Mouse (Mus musculus): ENCODE data around the gene Crb3. TPM values are rescaled to one million over a fixed set of nuclear protein-coding genes. Genes with fewer than 3 reads are reported as not detected.
A peak's percentile ranks its signal among the peaks of the same experiment; 100 is the strongest.

The Crb3 gene
- polyA plus RNA-seq (2016; fragmentation: Nextera tagmentation; extraction: Ambion mirVana), result 0.27 and 0.94 TPM in 2 replicates

GRCm38 (mm10) chr17:57058891-57059485 lies at the start of gene Crb3:
Gene Crb3 (plus strand): TSS chr17:57059105.
- Histone ChIP-seq H3K36me3 (peaks cover 21% of the 10 kb centered on the region), H3K4me2 (peak within 1 kb of the TSS; percentile 88), H3K27me3 (replicated peaks) (peaks cover 29% of the 10 kb centered on the region), H3K9me3 (replicated peaks) (no peaks in the 10 kb centered on the region), H3K9ac (peak within 1 kb of the TSS; percentile 90), H3K4me1 (replicated peaks) (peaks cover 30% of the 10 kb centered on the region), H3K4me3 (peak within 1 kb of the TSS; percentile 92), H3K27ac (ENCODE audit: poor library complexity, severe bottlenecking) (peak within 1 kb of the TSS; percentile 40; the same call in 1 of the 2 replicates)
- ATAC-seq (ENCODE audit: insufficient number of reproducible peaks, low FRiP score), result peak; percentile 3; the same call in 1 of the 2 replicates
- WGBS, result 8% methylated on average over 5 of the region's 22 CpGs

- Histone ChIP-seq H3K27ac (ENCODE audit: poor library complexity, severe bottlenecking) (peak overlapping the region; percentile 75), H3K9ac (peak overlapping the region; percentile 87), H3K27me3 (replicated peaks) (no peaks in the 10 kb centered on the region), H3K4me2 (peak overlapping the region; percentile 93), H3K4me1 (replicated peaks) (peaks cover 15% of the 10 kb centered on the region), H3K36me3 (peaks cover 35% of the 10 kb centered on the region), H3K4me3 (peak overlapping the region; percentile 86), H3K9me3 (replicated peaks) (no peaks in the 10 kb centered on the region)
- WGBS, result under 1% methylated on average over 19 of the region's 19 CpGs
- ATAC-seq (ENCODE audit: insufficient number of reproducible peaks, low FRiP score), result peak; percentile 58
These were observed 48.0 kb upstream of the Crb3 start for GRCm38 (mm10) chr17:57010911-57011235.

GRCm38 (mm10) chr17:57011236-57012141 lies 47.4 kb upstream of the Crb3 start, which contains the start of the genes Gtf2f1 and Gm17949:
Gene Gtf2f1 (minus strand): TSS chr17:57011288.
Gene Gm17949 (plus strand): TSS chr17:57011469.
- peaks cover 29% of the 10 kb centered on the region for H3K36me3 ChIP-seq
- H3K9me3 ChIP-seq (replicated peaks), result no peaks in the 10 kb centered on the region
- ATAC-seq (ENCODE audit: insufficient number of reproducible peaks, low FRiP score), result peak; percentile 93
- H3K9ac ChIP-seq, result peak within 1 kb of the TSS; percentile 87
- H3K27me3 ChIP-seq (replicated peaks), result no peaks in the 10 kb centered on the region
- peak within 1 kb of the TSS; percentile 93 for H3K4me2 ChIP-seq
- WGBS, result under 1% methylated on average over 51 of the region's 51 CpGs
- H3K4me3 ChIP-seq, result peak within 1 kb of the TSS; percentile 86
- H3K27ac ChIP-seq (ENCODE audit: poor library complexity, severe bottlenecking), result peak within 1 kb of the TSS; percentile 75
- peaks cover 15% of the 10 kb centered on the region for H3K4me1 ChIP-seq (replicated peaks)

GRCm38 (mm10) chr17:57012245-57012795 lies 46.6 kb upstream of the Crb3 start:
- Histone ChIP-seq H3K27me3 (replicated peaks) (no peaks in the 10 kb centered on the region), H3K36me3 (peaks cover 21% of the 10 kb centered on the region), H3K4me1 (replicated peaks) (peaks cover 15% of the 10 kb centered on the region), H3K9ac (peak overlapping the region; percentile 84; the same call in 1 of the 2 replicates), H3K9me3 (replicated peaks) (no peaks in the 10 kb centered on the region), H3K4me3 (peak overlapping the region; percentile 86), H3K27ac (ENCODE audit: poor library complexity, severe bottlenecking) (no peak overlapping the region; the same call in 1 of the 2 replicates), H3K4me2 (peak overlapping the region; percentile 93)
- no peak for ATAC-seq (ENCODE audit: insufficient number of reproducible peaks, low FRiP score)
- 69% methylated on average over 13 of the region's 13 CpGs for whole genome bisulfite sequencing

GRCm38 (mm10) chr17:57019693-57020092 lies 39.2 kb upstream of the Crb3 start:
- Histone ChIP-seq H3K36me3 (peaks cover 52% of the 10 kb centered on the region), H3K4me1 (replicated peaks) (no peaks in the 10 kb centered on the region), H3K4me2 (no peak overlapping the region), H3K27me3 (replicated peaks) (no peaks in the 10 kb centered on the region), H3K4me3 (no peak overlapping the region), H3K27ac (ENCODE audit: poor library complexity, severe bottlenecking) (no peak overlapping the region), H3K9ac (no peak overlapping the region), H3K9me3 (replicated peaks) (no peaks in the 10 kb centered on the region)
- ATAC-seq (ENCODE audit: insufficient number of reproducible peaks, low FRiP score), result no peak
- 78% methylated on average over 2 of the region's 2 CpGs for WGBS

GRCm38 (mm10) chr17:57020960-57021359 lies 37.9 kb upstream of the Crb3 start:
- 83% methylated on average over 5 of the region's 5 CpGs for WGBS

GRCm38 (mm10) chr17:57027471-57027870 lies 31.4 kb upstream of the Crb3 start:
- Histone ChIP-seq H3K4me1 (replicated peaks) (peaks cover 21% of the 10 kb centered on the region), H3K4me2 (no peak overlapping the region), H3K9me3 (replicated peaks) (no peaks in the 10 kb centered on the region), H3K27ac (ENCODE audit: poor library complexity, severe bottlenecking) (no peak overlapping the region), H3K27me3 (replicated peaks) (no peaks in the 10 kb centered on the region), H3K9ac (no peak overlapping the region), H3K4me3 (no peak overlapping the region), H3K36me3 (peaks cover 63% of the 10 kb centered on the region)
- no peak for ATAC-seq (ENCODE audit: insufficient number of reproducible peaks, low FRiP score)
- WGBS, result 80% methylated on average over 4 of the region's 4 CpGs

More at GRCm38 (mm10) chr17:57020960-57021359, 37.9 kb upstream of the Crb3 start:
- H3K4me3 ChIP-seq, result no peak overlapping the region
- no peak for ATAC-seq (ENCODE audit: insufficient number of reproducible peaks, low FRiP score)
- no peak overlapping the region for H3K27ac ChIP-seq (ENCODE audit: poor library complexity, severe bottlenecking)
- no peak overlapping the region for H3K4me2 ChIP-seq
- H3K4me1 ChIP-seq (replicated peaks), result no peaks in the 10 kb centered on the region
- H3K36me3 ChIP-seq, result peaks cover 65% of the 10 kb centered on the region
- H3K9ac ChIP-seq, result no peak overlapping the region
- H3K27me3 ChIP-seq (replicated peaks), result no peaks in the 10 kb centered on the region
- H3K9me3 ChIP-seq (replicated peaks), result no peaks in the 10 kb centered on the region

- 0 out of 2 replicates have a peak overlapping the region, but pooled peaks have one; percentile 96 for H3K27ac ChIP-seq (ENCODE audit: poor library complexity, severe bottlenecking)
- ATAC-seq (ENCODE audit: insufficient number of reproducible peaks, low FRiP score), result no peak
These were observed 29.2 kb upstream of the Crb3 start for GRCm38 (mm10) chr17:57029691-57030090.

GRCm38 (mm10) chr17:57030931-57031660 lies 27.8 kb upstream of the Crb3 start, which contains the start of gene Khsrp:
Gene Khsrp (minus strand): TSS chr17:57031522.
- H3K27ac ChIP-seq (ENCODE audit: poor library complexity, severe bottlenecking), result peak within 1 kb of the TSS; percentile 96
- under 1% methylated on average over 80 of the region's 99 CpGs for WGBS
- H3K4me1 ChIP-seq (replicated peaks), result peaks cover 26% of the 10 kb centered on the region
- H3K9ac ChIP-seq, result peak within 1 kb of the TSS; percentile 100
- no peaks in the 10 kb centered on the region for H3K9me3 ChIP-seq (replicated peaks)
- H3K4me2 ChIP-seq, result peak within 1 kb of the TSS; percentile 99
- H3K4me3 ChIP-seq, result peak within 1 kb of the TSS; percentile 96
- no peak for ATAC-seq (ENCODE audit: insufficient number of reproducible peaks, low FRiP score)
- H3K36me3 ChIP-seq, result peaks cover 27% of the 10 kb centered on the region
- H3K27me3 ChIP-seq (replicated peaks), result 0 out of 2 replicates have a peak, but pooled peaks cover 8% of the 10 kb centered on the region

More at GRCm38 (mm10) chr17:57029691-57030090, 29.2 kb upstream of the Crb3 start:
- peaks cover 26% of the 10 kb centered on the region for H3K4me1 ChIP-seq (replicated peaks)
- no peaks in the 10 kb centered on the region for H3K27me3 ChIP-seq (replicated peaks)
- peak overlapping the region; percentile 100 for H3K9ac ChIP-seq
- H3K4me2 ChIP-seq, result peak overlapping the region; percentile 99
- H3K4me3 ChIP-seq, result peak overlapping the region; percentile 96
- H3K36me3 ChIP-seq, result peaks cover 41% of the 10 kb centered on the region
- WGBS, result 24% methylated on average over 8 of the region's 8 CpGs
- no peaks in the 10 kb centered on the region for H3K9me3 ChIP-seq (replicated peaks)

GRCm38 (mm10) chr17:57031661-57032420 lies 27.1 kb upstream of the Crb3 start:
- peak overlapping the region; percentile 45 for H3K9ac ChIP-seq

More at GRCm38 (mm10) chr17:57031661-57032420, 27.1 kb upstream of the Crb3 start:
- H3K4me3 ChIP-seq, result peak overlapping the region; percentile 96
- H3K9me3 ChIP-seq (replicated peaks), result no peaks in the 10 kb centered on the region
- H3K36me3 ChIP-seq, result peaks cover 19% of the 10 kb centered on the region
- H3K27me3 ChIP-seq (replicated peaks), result peaks cover 8% of the 10 kb centered on the region; the same call in 1 of the 2 replicates
- under 1% methylated on average over 38 of the region's 38 CpGs for WGBS
- H3K27ac ChIP-seq (ENCODE audit: poor library complexity, severe bottlenecking), result peak overlapping the region; percentile 72
- H3K4me2 ChIP-seq, result peak overlapping the region; percentile 65
- peak; percentile 98 for ATAC-seq (ENCODE audit: insufficient number of reproducible peaks, low FRiP score)
- peaks cover 26% of the 10 kb centered on the region for H3K4me1 ChIP-seq (replicated peaks)
